In genomic region chr7:28991616-28992015, GRCm38 (mm10) we compare ENCODE assay signal across 13 mouse cellular contexts. TPM values are rescaled to one million over a fixed set of nuclear protein-coding genes. Genes with fewer than 3 reads are reported as not detected.
DNase-seq lines count a peak whose midpoint lies in the region; ATAC-seq and TF ChIP-seq lines count a peak whose summit lies in the region.
"Had no signal": no experiment of that assay in that cellular context is flagged by ENCODE, and none has a peak within 500 bp of the region (broad histone marks: within the 10 kb centered on the region; RNA-seq: fewer than 3 reads in every experiment).

No protein-coding gene starts in this region.

- no peak overlapping the region for H3K9ac ChIP-seq in intestine, postnatal 0 days (ENCODE audit: low read depth, low read length)
- no peak overlapping the region for H3K9ac ChIP-seq in intestine, embryonic 16.5 days (ENCODE audit: low read depth, low read length)
- H3K9ac ChIP-seq: liver, embryonic 13.5 days had no signal

- TF ChIP-seq POLR2A in spleen, adult 2 months (IDR thresholded peaks at IDR 0.05; ENCODE audit: low read depth, low read length) = no peak
- no peak for TF ChIP-seq POLR2A in small intestine, adult 2 months (IDR thresholded peaks at IDR 0.05; ENCODE audit: low read depth, low read length)

- H3K9me3 ChIP-seq in intestine, postnatal 0 days (ENCODE audit: control insufficient read depth) = no peaks in the 10 kb centered on the region
- no peaks in the 10 kb centered on the region for H3K9me3 ChIP-seq in intestine, embryonic 16.5 days (ENCODE audit: control insufficient read depth, low read length)
- H3K9me3 ChIP-seq: hindbrain, embryonic 10.5 days; liver, embryonic 13.5 days had no signal

- no peak for ATAC-seq in intestine, postnatal 0 days
- ATAC-seq in intestine, embryonic 16.5 days = no peak

- no peak overlapping the region for H3K27ac ChIP-seq in intestine, postnatal 0 days (ENCODE audit: low read depth, low read length)
- no peak overlapping the region for H3K27ac ChIP-seq in intestine, embryonic 16.5 days (ENCODE audit: low read length)
- no peak overlapping the region for H3K27ac ChIP-seq in spleen, adult 2 months (ENCODE audit: insufficient read depth, low read length)
- H3K27ac ChIP-seq in small intestine, adult 2 months (ENCODE audit: insufficient read depth, low read depth, low read length) = no peak overlapping the region
- H3K27ac ChIP-seq: hindbrain, embryonic 10.5 days; liver, embryonic 13.5 days had no signal

- no peak for DNase-seq in spleen, adult 2 months (ENCODE audit: low read depth in 1 of 2, low spot score in 2 of 2)
- no peak for DNase-seq in spleen, postnatal 10 days (ENCODE audit: low spot score in 2 of 2)
- DNase-seq in R1 (ENCODE audit: low read depth, low spot score) = peak; percentile 80
- no peak for DNase-seq in right cerebral cortex, postnatal 36 days (ENCODE audit: low spot score in 2 of 2)
- no peak for DNase-seq in layer of hippocampus, postnatal 36 days
- DNase-seq: cerebellum, adult 11-12 months; kidney, postnatal 36 days; liver, embryonic 13.5 days had no signal

- no peaks in the 10 kb centered on the region for H3K27me3 ChIP-seq in intestine, postnatal 0 days (replicated peaks; ENCODE audit: control insufficient read depth, insufficient read depth, low read length)
- no peaks in the 10 kb centered on the region for H3K27me3 ChIP-seq in intestine, embryonic 16.5 days (replicated peaks; ENCODE audit: control insufficient read depth, insufficient read depth, low read length)
- no peaks in the 10 kb centered on the region for H3K27me3 ChIP-seq in spleen, adult 2 months (ENCODE audit: control insufficient read depth, insufficient read depth, low read length)
- no peaks in the 10 kb centered on the region for H3K27me3 ChIP-seq in small intestine, adult 2 months (ENCODE audit: control insufficient read depth, insufficient read depth, low read length)
- H3K27me3 ChIP-seq: liver, embryonic 13.5 days had no signal

- TF ChIP-seq CTCF in intestine, postnatal 0 days (IDR thresholded peaks at IDR 0.05; ENCODE audit: low read depth) = peak; percentile 55
- peak; percentile 59; the same call in 1 of the 2 replicates for TF ChIP-seq CTCF in spleen, adult 2 months (IDR thresholded peaks at IDR 0.05; ENCODE audit: extremely low read depth, insufficient read depth, insufficient read length, insufficient replicate concordance)
- TF ChIP-seq CTCF in small intestine, adult 2 months (IDR thresholded peaks at IDR 0.05; ENCODE audit: extremely low read depth, insufficient read length, insufficient replicate concordance, low read depth, low read length) = peak; percentile 55; the same call in 1 of the 2 replicates

- no peaks in the 10 kb centered on the region for H3K36me3 ChIP-seq in intestine, postnatal 0 days (ENCODE audit: control insufficient read depth, insufficient read depth)
- H3K36me3 ChIP-seq in intestine, embryonic 16.5 days (ENCODE audit: control insufficient read depth, insufficient read depth, low read length) = no peaks in the 10 kb centered on the region
- H3K36me3 ChIP-seq in spleen, adult 2 months (ENCODE audit: control insufficient read depth, insufficient read depth, low read length) = peaks cover 68% of the 10 kb centered on the region
- no peaks in the 10 kb centered on the region for H3K36me3 ChIP-seq in small intestine, adult 2 months (ENCODE audit: control insufficient read depth, insufficient read depth, low read length)
- H3K36me3 ChIP-seq: hindbrain, embryonic 10.5 days had no signal

- H3K4me3 ChIP-seq in intestine, postnatal 0 days (ENCODE audit: low read depth, low read length) = no peak overlapping the region
- H3K4me3 ChIP-seq in intestine, embryonic 16.5 days (ENCODE audit: low read length) = no peak overlapping the region
- H3K4me3 ChIP-seq in spleen, adult 2 months (ENCODE audit: extremely low read depth, insufficient read depth, insufficient read length) = no peak overlapping the region
- H3K4me3 ChIP-seq in small intestine, adult 2 months (ENCODE audit: low read depth, low read length) = no peak overlapping the region
- H3K4me3 ChIP-seq: hindbrain, embryonic 10.5 days; liver, embryonic 13.5 days had no signal

- WGBS in intestine, postnatal 0 days = 66% methylated on average over 5 of the region's 5 CpGs
- WGBS in intestine, embryonic 16.5 days = 70% methylated on average over 5 of the region's 5 CpGs
- 93% methylated on average over 5 of the region's 5 CpGs for WGBS in spleen, adult 2 months
- 76% methylated on average over 5 of the region's 5 CpGs for WGBS in small intestine, adult 2 months

- H3K4me2 ChIP-seq in intestine, postnatal 0 days (replicated peaks; ENCODE audit: low read depth) = no peak overlapping the region
- H3K4me2 ChIP-seq in intestine, embryonic 16.5 days (ENCODE audit: low read depth, low read length) = no peak overlapping the region
- H3K4me2 ChIP-seq: heart, embryonic 11.5 days; liver, embryonic 13.5 days had no signal

- no peaks in the 10 kb centered on the region for H3K4me1 ChIP-seq in intestine, postnatal 0 days (replicated peaks; ENCODE audit: control insufficient read depth, insufficient read depth, low read length)
- H3K4me1 ChIP-seq in intestine, embryonic 16.5 days (ENCODE audit: control insufficient read depth, insufficient read depth, low read length) = no peaks in the 10 kb centered on the region
- H3K4me1 ChIP-seq in spleen, adult 2 months (ENCODE audit: control insufficient read depth, insufficient read depth, insufficient read length) = no peaks in the 10 kb centered on the region
- H3K4me1 ChIP-seq in small intestine, adult 2 months (ENCODE audit: control insufficient read depth, insufficient read depth, insufficient read length, low read length) = no peaks in the 10 kb centered on the region
- H3K4me1 ChIP-seq: hindbrain, embryonic 10.5 days had no signal

RNA-seq across cellular contexts. Expression of gene Map4k1, which starts 9.8 kb away (rescaled TPM):
- polyA plus RNA-seq in intestine, postnatal 0 days (2015; fragmentation: Nextera tagmentation; extraction: Ambion mirVana) = 1.5 and 1.6 TPM in 2 replicates
- polyA plus RNA-seq in intestine, embryonic 16.5 days (2015; fragmentation: Nextera tagmentation; extraction: Ambion mirVana) = 6.9 and 7.3 TPM in 2 replicates
- polyA plus RNA-seq in spleen, adult 2 months (2012; rRNA removed) = 174 and 236 TPM in 2 replicates
- polyA plus RNA-seq in small intestine, adult 2 months (2012; rRNA removed) = 11.1 and 21.3 TPM in 2 replicates
- total RNA-seq in layer of hippocampus, postnatal 36 days (2021) = 1 to 10 TPM; 1.7 to 1.9 TPM

RNA-seq across cellular contexts. Expression of gene Eif3k, which starts 10.0 kb away (rescaled TPM):
- polyA plus RNA-seq in intestine, postnatal 0 days (2015; fragmentation: Nextera tagmentation; extraction: Ambion mirVana) = 282 and 286 TPM in 2 replicates
- 355 and 362 TPM in 2 replicates for polyA plus RNA-seq in intestine, embryonic 16.5 days (2015; fragmentation: Nextera tagmentation; extraction: Ambion mirVana)
- polyA plus RNA-seq in spleen, adult 2 months (2012; rRNA removed) = 218 and 234 TPM in 2 replicates
- polyA plus RNA-seq in small intestine, adult 2 months (2012; rRNA removed) = 135 and 169 TPM in 2 replicates
- 100 to 1,000 TPM; 190 to 196 TPM for total RNA-seq in layer of hippocampus, postnatal 36 days (2021)

RNA-seq across cellular contexts. Expression of gene Actn4, which starts 29.5 kb away (rescaled TPM):
- polyA plus RNA-seq in intestine, postnatal 0 days (2015; fragmentation: Nextera tagmentation; extraction: Ambion mirVana) = 293 and 319 TPM in 2 replicates
- polyA plus RNA-seq in intestine, embryonic 16.5 days (2015; fragmentation: Nextera tagmentation; extraction: Ambion mirVana) = 402 and 447 TPM in 2 replicates
- 156 and 192 TPM in 2 replicates for polyA plus RNA-seq in spleen, adult 2 months (2012; rRNA removed)
- 506 and 1,069 TPM in 2 replicates for polyA plus RNA-seq in small intestine, adult 2 months (2012; rRNA removed)
- 100 to 1,000 TPM; 121 to 130 TPM for total RNA-seq in layer of hippocampus, postnatal 36 days (2021)
